Mouse (Mus musculus): Measurements from ENCODE around the gene Cdh23.

- no peak for TF ChIP-seq POLR2A (IDR thresholded peaks at IDR 0.05; ENCODE audit: borderline replicate concordance, low read depth, low read length)
- peak; percentile 68 for TF ChIP-seq CTCF (IDR thresholded peaks at IDR 0.05; ENCODE audit: low read depth, low read length)
These were observed 253.2 kb downstream of the Cdh23 start for GRCm38 (mm10) chr10:60443078-60443477.

Data from bone marrow macrophage, adult 2 months (primary cell).